Mouse (Mus musculus): Measurements from ENCODE around the gene Prpf19.

GRCm38 (mm10) chr19:10914870-10915269 is 19.8 kb downstream of the Prpf19 start:
- no peak for TF ChIP-seq GATA1 (IDR thresholded peaks at IDR 0.05; ENCODE audit: low read length)
- TF ChIP-seq TAL1 (IDR thresholded peaks at IDR 0.05; ENCODE audit: low read length), result no peak
